Mouse (Mus musculus) c-Kit-positive CD71-positive TER-119-positive erythroid progenitor cells, embryonic 14.5 days (primary cell): Measurements from ENCODE around the gene Cmtm5.
"Not testable (repeated sequence)": the region's sequence is repeated elsewhere in the genome, so short reads cannot be mapped to it uniquely, and the experiment has no call there.

Experiments used
- DNase-seq: peaks from one replicate; pipeline ENCODE4 v3.0.0-alpha.2; 2013; ENCODE audit warnings: low spot score

Gene Cmtm5

GRCm38 (mm10) chr14:54959197-54959596 is 23.1 kb downstream of the Cmtm5 start:
- no peak for DNase-seq

GRCm38 (mm10) chr14:54959853-54960613 is 24.0 kb downstream of the Cmtm5 start:
- not testable (repeated sequence) for DNase-seq

GRCm38 (mm10) chr14:54960769-54961168 is 24.7 kb downstream of the Cmtm5 start:
- no peak for DNase-seq

GRCm38 (mm10) chr14:54961487-54961886 is 25.4 kb downstream of the Cmtm5 start:
- no peak for DNase-seq

- DNase-seq, result no peak
Measured at GRCm38 (mm10) chr14:54962714-54963113, 26.7 kb downstream of the Cmtm5 start.

GRCm38 (mm10) chr14:54963727-54964126 is 27.7 kb downstream of the Cmtm5 start:
- no peak for DNase-seq

GRCm38 (mm10) chr14:54965044-54965443 is 29.0 kb downstream of the Cmtm5 start:
- DNase-seq, result no peak

GRCm38 (mm10) chr14:54965631-54966030 is 29.6 kb downstream of the Cmtm5 start:
- no peak for DNase-seq

GRCm38 (mm10) chr14:54966320-54966977 is 30.4 kb downstream of the Cmtm5 start, which contains the start of gene Myh6:
Gene Myh6 (minus strand): TSS chr14:54966927.
- no peak for DNase-seq

- DNase-seq, result no peak
Measured at GRCm38 (mm10) chr14:54967874-54968273, 31.8 kb downstream of the Cmtm5 start.

- DNase-seq, result no peak
Measured at GRCm38 (mm10) chr14:54968344-54968743, 32.3 kb downstream of the Cmtm5 start.

- not testable (repeated sequence) for DNase-seq
Measured at GRCm38 (mm10) chr14:54972786-54973185, 36.7 kb downstream of the Cmtm5 start.

- no peak for DNase-seq
Measured at GRCm38 (mm10) chr14:54974068-54974791, 38.2 kb downstream of the Cmtm5 start.

GRCm38 (mm10) chr14:54976633-54977032 is 40.6 kb downstream of the Cmtm5 start, which contains the start of gene Gm17428:
Gene Gm17428 (plus strand): TSS chr14:54976933.
- no peak for DNase-seq

- no peak for DNase-seq
Measured at GRCm38 (mm10) chr14:54978664-54979063, 42.6 kb downstream of the Cmtm5 start.

- DNase-seq, result no peak
Measured at GRCm38 (mm10) chr14:54981934-54982333, 45.9 kb downstream of the Cmtm5 start.

GRCm38 (mm10) chr14:54988350-54988874 is 52.4 kb downstream of the Cmtm5 start:
- DNase-seq, result not testable (repeated sequence)
